Mouse (Mus musculus) G1E (cell line): Measurements from ENCODE around the gene Gdf9.

Source experiments
- CTCF ChIP-seq: IDR thresholded peaks from 2 replicates; pipeline ENCODE4 v1.5.1; 2012; ENCODE audit warnings: low read depth, low read length, inconsistent platforms, mixed read lengths
- GATA1 ChIP-seq: IDR thresholded peaks from 2 replicates; pipeline ENCODE4 v1.6.1; 2012; ENCODE audit warnings: borderline replicate concordance, low read length, inconsistent platforms, mixed read lengths

DNA sequence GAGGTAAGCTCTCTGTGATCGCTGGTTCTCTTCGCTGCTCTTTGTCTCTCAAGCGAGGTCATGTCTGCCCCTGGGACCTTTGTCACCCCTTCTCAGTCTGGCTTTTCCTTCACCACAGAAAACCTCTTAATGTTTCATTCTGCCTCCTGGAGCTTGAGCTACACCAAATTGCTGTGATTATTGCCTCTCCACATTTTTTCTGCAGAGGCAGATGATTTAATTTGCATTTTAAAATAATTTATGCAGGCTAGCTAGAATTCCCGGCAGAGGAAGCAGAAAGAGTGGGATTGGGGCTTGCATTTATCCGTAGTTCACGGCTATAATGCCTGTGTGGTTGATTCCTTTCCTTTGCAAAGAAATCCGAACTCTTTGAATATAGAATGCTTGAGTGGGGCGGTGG is 44.8 kb downstream of the Gdf9 start:
- TF ChIP-seq GATA1, result no peak
- no peak for TF ChIP-seq CTCF
